Mouse (Mus musculus) midbrain, embryonic 16.5 days (tissue): ENCODE data around the gene Olfr1392. TPM values are rescaled to one million over a fixed set of nuclear protein-coding genes. Genes with fewer than 3 reads are reported as not detected.
"Not testable (repeated sequence)": the region's sequence is repeated elsewhere in the genome, so short reads cannot be mapped to it uniquely, and the experiment has no call there.

Source experiments
- ATAC-seq: fragments of 200-750 bp; cut with Nextera tagmentation; 2 replicates; pipeline ENCODE4 v1.8.0; 2017; ENCODE audit warnings: moderate TSS enrichment
- H3K27ac ChIP-seq: fragments of 300-500 bp; sonication (generic); 2 replicates; pipeline ENCODE4 v1.5.1; 2014; ENCODE audit warnings: mild to moderate bottlenecking, low read length, mixed read lengths
- H3K27me3 ChIP-seq: fragments of 300-500 bp; sonication (generic); 2 replicates; pipeline ENCODE4 v1.6.1; 2014; ENCODE audit warnings: low read depth, low read length, mixed read lengths; ENCODE audit not compliant: control insufficient read depth, insufficient read depth
- H3K36me3 ChIP-seq: fragments of 300-500 bp; sonication (generic); 2 replicates; pipeline ENCODE4 v1.6.1; 2014; ENCODE audit warnings: mild to moderate bottlenecking, low read length, moderate library complexity, mixed read lengths; ENCODE audit not compliant: control insufficient read depth, insufficient read depth
- H3K4me1 ChIP-seq: fragments of 300-500 bp; sonication (generic); 2 replicates; pipeline ENCODE4 v1.6.1; 2014; ENCODE audit warnings: mild to moderate bottlenecking, low read length, mixed read lengths; ENCODE audit not compliant: control insufficient read depth, insufficient read depth
- H3K4me2 ChIP-seq: fragments of 300-500 bp; sonication (generic); 2 replicates; pipeline ENCODE4 v1.6.1; 2014; ENCODE audit warnings: mild to moderate bottlenecking, low read length, mixed read lengths
- H3K4me3 ChIP-seq: fragments of 300-500 bp; sonication (generic); 2 replicates; pipeline ENCODE4 v1.5.1; 2014; ENCODE audit warnings: low read depth, mild to moderate bottlenecking, low read length, moderate library complexity, mixed read lengths
- H3K9ac ChIP-seq: fragments of 300-500 bp; sonication (generic); 2 replicates; pipeline ENCODE4 v1.6.1; 2014; ENCODE audit warnings: low read depth, low read length, mixed read lengths
- H3K9me3 ChIP-seq: fragments of 300-500 bp; sonication (generic); replicated peaks from 2 replicates; pipeline ENCODE4 v1.6.1; 2014; ENCODE audit warnings: mild to moderate bottlenecking, low read length, mixed read lengths; ENCODE audit not compliant: control insufficient read depth, poor library complexity, severe bottlenecking
- WGBS: fragments of 180-500 bp; shearing (Covaris S2); extraction: QIAGEN DNeasy Blood & Tissue Kit; methylation state at CpG from one replicate; pipeline ENCODE4 v1.1.7; 2014; 5-methylcytosine and 5-hydroxymethylcytosine counted together
- polyA plus RNA-seq: library from polyadenylated mRNA; unstranded; fragments of >200 nt; fragmentation: Nextera tagmentation; extraction: Ambion mirVana; gene quantifications from 2 replicates; pipeline ENCODE4 v1.2.1, GENCODE M21; 2015

Olfr1392 gene
- not detected in 2 replicates for polyA plus RNA-seq

- H3K27ac ChIP-seq, H3K36me3 ChIP-seq: not testable (repeated sequence)
These were observed at the start of gene Olfr1392 for GRCm38 (mm10) chr11:49284982-49285381. Gene Olfr1392, plus strand, starts transcription at chr11:49285282.

DNA sequence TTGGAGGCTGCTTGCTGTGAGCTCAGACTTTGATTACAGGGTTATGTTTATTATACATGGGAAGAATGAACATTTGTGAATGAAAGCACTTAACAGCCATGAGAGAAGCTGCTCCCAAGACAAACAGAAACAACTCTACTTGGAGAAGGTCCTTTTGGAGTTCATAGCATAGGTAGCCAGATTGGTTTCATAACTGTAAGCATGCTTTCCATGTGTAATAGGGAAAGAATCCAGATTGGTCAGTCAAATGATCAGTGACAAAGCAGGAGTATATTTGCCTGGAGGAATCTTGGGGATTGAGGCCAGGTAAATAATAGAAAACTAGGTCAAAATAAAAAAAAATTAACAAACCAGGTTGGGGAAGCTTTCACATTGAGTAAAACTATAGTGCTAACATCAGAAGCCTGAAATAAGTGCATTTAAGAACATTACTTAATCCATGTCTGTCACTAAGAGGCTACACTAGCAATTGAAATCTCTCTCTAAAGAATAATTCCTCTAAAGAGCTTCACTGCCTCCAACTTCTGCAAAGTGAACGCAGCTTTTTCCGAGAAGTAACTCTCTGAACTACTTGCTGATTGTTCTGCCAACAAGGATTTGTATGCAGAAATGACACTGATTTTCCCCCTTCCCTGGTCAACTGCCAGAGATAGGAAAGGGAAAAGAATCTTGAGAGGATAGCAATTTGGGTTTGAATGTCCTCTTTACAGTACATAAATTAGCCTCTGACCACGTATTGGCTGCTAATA, 49.4 kb upstream of the Olfr1392 start:
- no peaks in the 10 kb centered on the region for H3K4me1 ChIP-seq
- H3K36me3 ChIP-seq = no peaks in the 10 kb centered on the region
- no peak overlapping the region for H3K4me2 ChIP-seq
- no peaks in the 10 kb centered on the region for H3K27me3 ChIP-seq
- H3K9ac ChIP-seq = no peak overlapping the region
- H3K4me3 ChIP-seq = no peak overlapping the region
- no peaks in the 10 kb centered on the region for H3K9me3 ChIP-seq
- H3K27ac ChIP-seq = no peak overlapping the region
- 65% methylated on average over 3 of the region's 3 CpGs for WGBS
- ATAC-seq = no peak

More at GRCm38 (mm10) chr11:49284982-49285381, at the start of gene Olfr1392:
- not testable (repeated sequence) for H3K9ac ChIP-seq, H3K9me3 ChIP-seq, H3K4me2 ChIP-seq, H3K4me1 ChIP-seq, H3K4me3 ChIP-seq, ATAC-seq, H3K27me3 ChIP-seq
- WGBS = 72% methylated on average over 1 of the region's 1 CpGs

- no peak overlapping the region for H3K4me2 ChIP-seq
- 79% methylated on average over 1 of the region's 1 CpGs for WGBS
- no peak overlapping the region for H3K27ac ChIP-seq
- no peaks in the 10 kb centered on the region for H3K4me1 ChIP-seq
- no peaks in the 10 kb centered on the region for H3K36me3 ChIP-seq
- no peak overlapping the region for H3K9ac ChIP-seq
- no peaks in the 10 kb centered on the region for H3K27me3 ChIP-seq
- H3K9me3 ChIP-seq = no peaks in the 10 kb centered on the region
- H3K4me3 ChIP-seq = no peak overlapping the region
- no peak for ATAC-seq
These were observed 48.2 kb upstream of the Olfr1392 start for GRCm38 (mm10) chr11:49236891-49237290.

- Histone ChIP-seq H3K27me3 (no peaks in the 10 kb centered on the region), H3K27ac (no peak overlapping the region), H3K9me3 (no peaks in the 10 kb centered on the region), H3K36me3 (no peaks in the 10 kb centered on the region), H3K9ac (no peak overlapping the region), H3K4me3 (no peak overlapping the region), H3K4me2 (no peak overlapping the region), H3K4me1 (no peaks in the 10 kb centered on the region)
- 74% methylated on average over 2 of the region's 2 CpGs for WGBS
- no peak for ATAC-seq
These were observed 47.5 kb upstream of the Olfr1392 start for GRCm38 (mm10) chr11:49237532-49237931.

GRCm38 (mm10) chr11:49240310-49240709, 44.8 kb upstream of the Olfr1392 start:
- no peak for ATAC-seq
- no peaks in the 10 kb centered on the region for H3K36me3 ChIP-seq
- no peaks in the 10 kb centered on the region for H3K27me3 ChIP-seq
- WGBS = 85% methylated on average over 1 of the region's 1 CpGs
- H3K27ac ChIP-seq = no peak overlapping the region
- H3K9me3 ChIP-seq = no peaks in the 10 kb centered on the region
- no peak overlapping the region for H3K9ac ChIP-seq
- H3K4me3 ChIP-seq = no peak overlapping the region
- no peak overlapping the region for H3K4me2 ChIP-seq
- peaks cover 12% of the 10 kb centered on the region for H3K4me1 ChIP-seq

GRCm38 (mm10) chr11:49240874-49241273, 44.2 kb upstream of the Olfr1392 start:
- Histone ChIP-seq H3K27ac (no peak overlapping the region), H3K27me3 (no peaks in the 10 kb centered on the region), H3K9me3 (no peaks in the 10 kb centered on the region), H3K4me3 (no peak overlapping the region), H3K4me1 (peaks cover 18% of the 10 kb centered on the region), H3K36me3 (no peaks in the 10 kb centered on the region), H3K9ac (no peak overlapping the region), H3K4me2 (no peak overlapping the region)
- no peak for ATAC-seq
- WGBS = 83% methylated on average over 4 of the region's 4 CpGs

DNA sequence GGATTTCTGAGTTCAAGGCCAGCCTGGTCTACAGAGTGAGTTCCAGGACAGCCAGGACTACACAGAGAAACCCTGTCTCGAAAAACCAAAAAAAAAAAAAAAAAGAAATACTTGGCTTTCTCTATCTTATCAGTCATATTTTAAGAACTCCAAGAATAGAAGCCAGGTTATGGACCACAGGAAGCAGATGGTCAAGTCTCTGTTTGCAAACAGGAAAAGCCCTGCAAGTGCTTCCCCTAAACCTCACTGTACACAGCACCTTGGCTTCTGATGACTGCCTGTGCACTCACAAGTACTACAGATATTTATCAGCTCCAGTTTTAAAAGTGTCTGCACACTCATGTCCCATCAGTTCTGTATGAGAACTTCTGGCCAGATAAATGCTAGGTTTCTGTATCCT, 43.6 kb upstream of the Olfr1392 start:
- peaks cover 22% of the 10 kb centered on the region for H3K4me1 ChIP-seq
- no peak for ATAC-seq
- no peak overlapping the region for H3K4me2 ChIP-seq
- no peak overlapping the region for H3K27ac ChIP-seq
- H3K36me3 ChIP-seq = no peaks in the 10 kb centered on the region
- H3K9ac ChIP-seq = no peak overlapping the region
- no CpG with 5 or more reads among the region's 1 CpGs for WGBS
- no peak overlapping the region for H3K4me3 ChIP-seq
- H3K27me3 ChIP-seq = no peaks in the 10 kb centered on the region
- H3K9me3 ChIP-seq = no peaks in the 10 kb centered on the region

DNA sequence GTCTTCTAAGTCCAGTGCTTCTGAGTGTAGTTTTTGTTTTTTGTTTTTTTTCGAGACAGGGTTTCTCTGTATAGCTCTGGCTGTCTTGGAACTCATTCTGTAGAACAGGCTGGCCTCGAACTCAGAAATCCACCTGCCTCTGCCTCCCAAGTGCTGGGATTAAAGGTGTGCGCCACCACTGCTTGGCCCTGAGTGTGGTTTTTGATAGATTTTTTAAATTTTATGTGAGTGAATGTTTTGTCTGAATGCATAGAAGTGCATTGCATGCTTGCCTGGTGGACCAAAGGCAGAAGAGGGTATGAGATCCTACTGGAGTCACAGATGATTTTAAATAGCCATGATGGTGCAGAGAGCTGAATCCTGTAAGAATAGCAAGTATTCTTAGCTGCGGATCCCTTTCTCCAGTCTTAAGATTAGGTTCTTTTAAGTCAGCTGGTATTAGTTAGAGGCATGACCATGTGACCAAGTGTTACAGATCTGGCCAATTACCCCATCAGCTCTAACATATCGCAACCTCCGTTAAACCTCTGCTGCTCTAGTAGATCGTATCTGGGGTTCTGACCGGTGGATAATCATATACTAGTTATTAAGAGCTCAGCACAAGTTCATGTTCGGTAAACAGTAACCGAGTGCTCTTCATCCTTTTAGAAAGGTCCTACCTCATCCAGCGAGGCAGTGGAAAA, 42.0 kb upstream of the Olfr1392 start:
- WGBS = 19% methylated on average over 11 of the region's 11 CpGs

More for the DNA sequence above, 42.0 kb upstream of the Olfr1392 start:
- no peaks in the 10 kb centered on the region for H3K27me3 ChIP-seq
- H3K9ac ChIP-seq = peak overlapping the region; percentile 79; the same call in 1 of the 2 replicates
- H3K36me3 ChIP-seq = no peaks in the 10 kb centered on the region
- H3K27ac ChIP-seq = peak overlapping the region; percentile 92
- peaks cover 26% of the 10 kb centered on the region for H3K4me1 ChIP-seq
- peak; percentile 18 for ATAC-seq
- peak overlapping the region; percentile 58 for H3K4me2 ChIP-seq
- H3K9me3 ChIP-seq = no peaks in the 10 kb centered on the region
- peak overlapping the region; percentile 55 for H3K4me3 ChIP-seq
